Mouse (Mus musculus): Measurements from ENCODE around the gene Mad1l1.

Gene Mad1l1

DNA sequence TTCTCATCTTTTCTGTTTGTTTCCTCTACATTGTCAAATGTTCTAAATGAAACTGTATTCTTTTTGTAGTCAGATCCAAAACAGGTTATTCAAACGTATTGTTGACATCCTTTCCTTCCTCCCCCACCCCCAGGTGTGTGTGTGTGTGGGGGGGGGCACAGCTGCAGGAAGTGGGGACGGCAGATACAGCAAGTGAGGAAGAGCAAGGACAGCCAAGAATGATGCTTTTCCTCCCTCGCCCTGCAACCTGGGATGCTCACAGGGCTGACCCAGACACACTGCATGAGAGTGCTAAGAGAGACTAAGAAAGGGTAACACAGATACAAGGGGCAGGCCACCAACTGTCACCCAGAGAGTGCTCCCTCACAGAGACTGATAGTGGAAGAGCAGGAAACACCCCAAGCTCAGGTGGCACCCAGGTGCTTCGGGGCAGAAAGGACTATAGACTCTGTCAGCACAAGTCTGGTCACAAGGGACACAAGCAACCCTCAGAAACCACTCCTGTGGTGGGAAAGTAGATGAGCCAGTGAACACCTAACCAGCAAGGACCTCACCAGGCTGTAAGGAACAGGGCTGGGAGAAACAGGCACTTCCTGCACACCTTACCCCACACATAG is 105.8 kb downstream of the Mad1l1 start:
- no peak for DNase-seq (ENCODE audit: low spot score)

DNA sequence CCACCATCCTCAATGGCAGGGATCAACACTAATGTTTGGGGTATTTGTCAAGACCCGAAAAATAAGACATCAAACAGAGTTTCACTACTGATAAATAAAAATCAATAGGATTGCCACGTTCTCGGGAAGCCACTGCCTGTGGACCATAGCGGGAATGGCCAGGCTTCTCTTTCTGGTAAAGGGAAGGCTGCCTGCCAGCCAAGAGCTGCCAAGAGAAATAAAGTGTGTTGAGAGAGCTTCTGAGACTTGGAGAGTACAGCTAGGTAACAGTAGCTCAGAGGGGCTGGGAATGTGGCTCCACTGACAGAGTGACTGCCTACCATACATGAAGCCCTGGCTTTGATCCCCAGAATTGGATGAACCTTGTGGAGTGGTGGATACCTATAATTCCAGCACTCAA is 108.4 kb downstream of the Mad1l1 start:
- no peak for DNase-seq (ENCODE audit: low spot score)

DNA sequence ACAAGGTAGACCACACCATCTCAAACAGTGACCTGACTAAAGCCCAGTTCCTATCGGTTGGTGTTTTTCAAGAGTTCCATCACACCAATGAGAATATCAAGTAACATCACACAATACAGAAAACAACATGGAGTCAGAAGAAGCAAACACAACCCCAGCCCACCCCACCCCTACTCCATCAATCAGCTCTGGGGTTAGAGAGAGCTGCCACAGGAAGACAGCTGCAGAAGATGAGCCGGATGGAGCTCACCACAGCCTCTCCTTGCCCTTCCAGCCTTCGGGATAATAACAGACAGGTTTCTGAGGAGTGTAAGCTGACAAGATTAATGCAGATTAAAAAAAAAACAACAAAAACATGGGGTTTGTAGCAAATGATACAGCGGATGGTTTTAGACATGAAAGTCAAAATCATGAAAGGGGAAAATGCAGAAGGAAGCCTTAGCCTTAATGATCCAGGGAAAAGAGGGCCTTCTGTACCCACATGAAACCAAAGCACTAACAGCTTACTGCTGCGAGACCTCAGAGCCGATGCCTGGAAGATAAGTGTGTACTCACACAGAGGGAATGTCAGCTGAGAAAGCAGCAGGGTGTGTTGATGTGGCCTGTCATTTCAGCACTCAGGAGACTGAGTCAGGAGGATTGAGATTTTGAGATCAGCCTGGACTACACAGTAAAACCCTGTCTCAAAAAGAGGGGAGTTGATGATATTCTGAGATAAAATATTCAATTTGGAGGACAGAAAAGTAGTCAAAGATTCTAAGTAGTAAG is 110.8 kb downstream of the Mad1l1 start:
- no peak for DNase-seq (ENCODE audit: low spot score)

DNA sequence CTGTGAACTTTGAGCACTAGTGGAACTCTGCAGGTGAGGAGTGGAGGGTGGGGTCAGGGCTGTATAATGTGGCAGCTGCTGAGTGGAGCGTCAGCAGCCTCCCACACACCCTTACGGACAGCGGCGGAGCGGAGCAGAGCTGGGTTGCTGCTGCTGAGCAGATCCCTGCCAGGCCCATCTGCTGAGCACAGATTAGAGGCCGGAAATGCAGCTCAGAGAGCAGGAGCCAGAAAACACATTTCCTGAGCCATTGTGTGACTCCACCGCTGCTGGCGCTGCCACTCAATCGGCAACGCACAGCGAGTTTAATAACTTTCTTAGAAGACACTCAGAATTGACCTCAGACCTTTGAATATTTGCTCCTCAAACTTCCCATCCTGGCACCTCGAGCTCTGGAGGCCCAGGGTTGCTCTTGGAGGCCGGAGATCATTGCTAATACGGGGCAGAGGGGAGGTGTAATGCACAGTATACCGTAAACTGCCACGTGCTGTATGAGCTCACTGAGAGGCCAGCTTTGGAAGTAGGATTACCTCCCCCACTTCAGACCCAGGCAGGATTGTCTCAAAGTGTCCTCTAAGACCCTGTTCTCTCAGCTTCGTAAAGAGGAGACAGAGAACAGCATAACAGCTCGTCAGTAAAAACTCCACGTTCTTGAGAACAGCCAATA is 112.5 kb downstream of the Mad1l1 start:
- peak; percentile 79 for DNase-seq (ENCODE audit: low spot score)

DNA sequence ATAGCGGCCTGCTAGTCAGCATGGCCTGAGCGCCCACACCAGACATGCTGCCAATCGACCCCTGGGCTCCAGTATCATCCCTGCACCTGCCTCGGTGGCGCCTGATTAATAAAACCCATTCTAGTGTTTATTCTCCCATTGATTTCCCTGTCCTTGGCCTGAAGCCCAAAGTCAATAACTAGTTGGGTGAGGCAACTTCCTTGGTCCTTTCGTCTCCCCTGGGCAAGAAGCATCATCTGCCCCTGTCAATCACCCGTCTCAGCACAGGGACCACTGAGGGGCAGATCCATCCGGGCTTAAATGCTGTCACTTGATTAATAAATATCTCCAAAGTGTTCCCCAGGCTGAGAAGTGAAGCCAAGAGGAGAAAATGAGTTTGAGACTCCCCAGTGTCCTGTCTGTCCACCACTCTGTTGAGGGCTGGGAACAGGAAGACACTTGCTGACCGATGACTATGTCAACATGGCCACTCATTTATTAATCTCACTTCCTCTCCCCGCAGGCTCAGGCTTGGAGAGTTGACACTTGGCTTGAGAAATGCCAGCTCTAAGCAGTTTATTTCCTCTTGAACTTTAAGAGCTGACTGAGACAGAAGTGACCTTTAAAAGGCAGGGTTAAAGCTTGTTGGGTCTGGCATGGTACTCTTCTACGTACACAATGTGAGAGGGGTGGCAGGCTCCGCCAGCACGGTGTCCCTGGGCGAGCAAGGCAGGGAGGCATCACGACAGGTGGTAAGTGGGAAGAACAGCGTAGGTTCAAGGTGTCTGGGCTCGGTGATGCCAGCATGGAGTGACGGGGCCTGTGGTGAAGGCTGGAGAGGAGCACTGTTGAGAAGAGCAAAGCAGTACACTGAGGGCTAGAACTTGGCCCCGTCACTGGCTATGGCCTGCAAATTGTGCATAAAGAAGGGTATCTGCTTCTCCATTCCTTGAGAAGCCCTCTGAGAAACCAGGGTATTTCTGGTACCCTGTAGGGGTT is 114.3 kb downstream of the Mad1l1 start:
- DNase-seq (ENCODE audit: low spot score): no peak

DNA sequence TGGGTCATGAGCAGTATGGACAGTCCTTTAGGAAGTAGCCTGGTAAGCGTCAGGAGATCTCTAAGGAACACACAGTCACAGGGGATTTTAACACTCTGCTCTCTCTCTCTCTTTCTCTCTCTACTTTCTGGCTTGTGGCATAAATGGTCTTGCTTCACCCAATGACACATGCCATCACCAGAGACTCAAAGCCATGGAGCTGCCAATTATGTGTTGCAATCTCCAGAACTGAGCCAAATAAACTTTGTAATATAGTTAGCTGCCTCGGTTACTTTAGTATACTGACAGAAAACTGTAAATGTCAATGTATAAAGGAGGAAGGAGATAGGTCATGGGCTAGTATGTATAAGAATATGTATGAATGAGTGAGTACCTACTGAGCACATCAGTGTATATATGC is 115.4 kb downstream of the Mad1l1 start:
- DNase-seq (ENCODE audit: low spot score): no peak

DNA sequence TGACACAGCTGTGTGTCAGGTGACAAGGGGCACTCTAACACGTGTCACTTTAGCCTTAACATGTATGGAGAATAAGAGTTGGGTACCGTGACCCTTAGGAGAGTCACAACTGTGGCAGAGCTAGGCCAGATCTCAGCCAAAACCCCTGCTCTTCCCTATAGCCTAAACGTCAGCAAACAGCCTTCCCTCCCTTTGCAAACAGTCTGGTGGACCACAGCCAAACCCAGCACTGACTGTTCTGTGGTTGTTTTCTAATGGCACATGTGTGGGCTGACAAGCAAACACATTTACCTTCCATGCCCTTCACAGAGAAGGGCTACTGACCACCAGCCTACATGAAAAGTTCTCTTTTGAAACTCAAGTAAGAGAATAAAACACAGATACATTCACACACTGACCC is 116.9 kb downstream of the Mad1l1 start:
- DNase-seq (ENCODE audit: low spot score): no peak

DNA sequence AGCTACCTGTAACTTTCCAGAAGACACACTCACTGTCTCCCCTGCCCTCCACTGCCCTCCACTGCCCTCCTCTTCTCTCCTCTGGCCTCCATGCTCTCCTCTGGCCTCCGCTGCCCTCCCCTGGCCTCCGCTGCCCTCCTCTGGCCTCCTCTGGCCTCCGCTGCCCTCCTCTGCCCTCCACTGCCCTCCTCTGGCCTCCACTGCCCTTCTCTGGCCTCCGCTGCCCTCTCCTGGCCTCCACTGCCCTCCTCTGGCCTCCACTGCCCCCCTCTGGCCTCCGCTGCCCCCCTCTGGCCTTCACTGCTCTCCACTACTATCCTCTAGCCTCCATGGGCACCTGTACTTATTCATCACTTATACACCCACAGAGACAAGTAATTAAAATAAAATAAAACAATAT is 117.3 kb downstream of the Mad1l1 start:
- DNase-seq (ENCODE audit: low spot score): no peak

DNA sequence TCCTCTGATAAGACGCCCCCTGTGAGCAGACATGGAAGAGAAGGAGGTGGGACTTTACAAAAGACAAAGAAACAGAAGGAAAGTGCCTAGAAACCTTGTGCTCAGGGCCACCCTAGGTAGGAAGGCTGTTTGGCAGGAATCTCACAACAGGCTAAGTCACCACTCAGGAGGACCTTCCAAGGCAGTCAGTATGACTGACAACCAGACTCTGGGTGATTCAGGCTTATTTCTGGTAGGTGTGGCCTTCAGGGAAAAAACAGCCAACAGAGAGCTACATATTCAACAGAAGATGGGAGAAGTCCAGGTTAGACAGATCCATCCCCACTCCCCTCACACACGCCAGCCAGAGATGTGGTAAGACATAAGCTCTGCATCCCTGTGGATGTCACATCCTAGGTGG is 118.9 kb downstream of the Mad1l1 start:
- no peak for DNase-seq (ENCODE audit: low spot score)

DNA sequence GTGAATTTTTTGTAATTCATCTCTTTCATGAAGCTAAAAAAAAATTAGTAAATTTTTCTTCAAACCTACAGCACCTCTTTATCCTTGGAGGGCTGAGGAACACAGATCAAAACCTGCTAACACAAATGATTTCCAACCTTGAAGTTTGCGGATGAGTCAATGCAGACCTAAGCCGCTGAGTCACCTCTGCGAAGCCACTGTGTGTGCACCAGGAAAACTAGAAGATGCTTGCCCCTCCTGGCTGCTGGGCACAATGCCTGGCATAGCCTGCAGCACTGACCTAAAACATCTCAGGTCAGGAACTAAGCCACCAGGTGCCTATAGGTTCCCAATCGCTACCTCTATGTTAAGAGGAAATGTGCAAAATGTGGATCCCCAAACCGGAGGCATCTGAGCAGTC is 119.8 kb downstream of the Mad1l1 start:
- no peak for DNase-seq (ENCODE audit: low spot score)

DNA sequence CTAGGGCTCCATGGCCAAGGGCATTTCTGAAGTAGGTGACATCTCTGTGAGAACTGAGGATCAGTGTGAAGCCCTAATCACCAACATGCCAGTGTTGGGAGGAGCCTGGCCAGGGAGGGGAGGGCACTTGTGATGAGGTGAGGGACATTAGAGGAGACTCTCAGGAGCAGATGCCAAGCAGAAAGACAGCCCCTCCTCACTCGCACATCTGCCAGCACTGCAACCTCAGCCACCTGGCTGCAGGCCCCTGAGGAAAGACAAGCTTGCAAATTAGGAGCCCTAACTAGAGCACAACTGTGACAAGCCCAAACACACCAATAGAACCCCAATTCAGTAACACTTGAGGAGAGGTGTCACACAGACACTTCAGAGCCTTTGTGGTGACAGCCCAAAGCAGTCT is 120.2 kb downstream of the Mad1l1 start:
- no peak for DNase-seq (ENCODE audit: low spot score)

DNA sequence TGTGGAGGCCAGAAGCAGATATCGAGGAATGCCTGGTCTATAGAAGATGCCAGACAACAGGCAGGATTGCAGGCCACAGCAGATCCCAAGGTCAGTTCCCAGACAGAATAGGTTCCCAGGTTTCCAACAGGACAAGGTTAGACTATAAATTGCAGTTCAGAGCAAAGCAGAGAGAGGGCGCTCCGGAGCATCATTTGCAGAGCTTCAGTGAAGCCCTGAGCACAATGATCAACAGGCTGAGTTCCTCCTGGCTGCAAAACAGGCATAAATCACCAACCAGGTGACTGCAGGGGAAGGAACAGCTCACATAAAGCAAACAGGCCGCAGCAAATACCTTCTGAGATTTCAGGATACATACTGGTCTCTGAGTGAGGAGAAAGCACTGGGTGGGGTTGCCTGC is 123.6 kb downstream of the Mad1l1 start:
- DNase-seq (ENCODE audit: low spot score): peak; percentile 52

DNA sequence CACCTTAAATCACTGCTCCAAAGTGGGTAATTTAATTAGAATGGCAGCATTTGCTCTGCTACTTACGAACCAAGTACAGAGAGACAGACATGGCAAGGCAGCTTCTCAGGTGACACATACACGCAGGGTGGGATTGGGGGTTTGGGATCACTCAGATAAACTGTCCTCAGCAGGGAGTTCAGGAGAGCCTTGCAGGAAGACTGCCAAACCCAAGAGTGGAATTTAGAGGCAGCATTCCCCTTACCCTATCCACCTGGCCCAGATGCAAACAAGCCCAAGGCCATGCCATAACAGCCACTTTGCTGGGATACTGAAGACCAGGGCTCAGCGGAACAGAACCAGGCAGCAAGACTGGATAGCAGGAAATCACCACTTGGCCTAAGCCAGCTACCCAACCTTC is 124.9 kb downstream of the Mad1l1 start:
- DNase-seq (ENCODE audit: low spot score): no peak

DNA sequence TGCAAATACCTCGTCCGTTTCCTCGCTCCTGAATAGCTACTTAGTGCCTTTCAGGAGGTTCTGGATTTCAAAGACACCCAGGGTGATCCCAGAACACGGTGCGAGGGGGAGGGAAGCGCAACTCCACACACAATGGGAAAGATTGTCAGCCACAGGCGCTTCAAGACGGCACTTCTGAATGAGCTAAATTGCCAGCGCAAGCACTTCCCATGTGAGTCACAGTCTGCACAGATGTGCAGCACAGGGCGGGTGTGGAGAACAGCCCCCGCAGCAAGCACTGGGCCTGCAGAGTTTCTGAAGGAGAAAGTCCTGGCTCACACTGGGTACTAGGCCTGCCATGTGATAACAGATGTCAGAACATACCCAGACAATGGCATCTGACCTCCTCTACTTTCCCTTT is 127.2 kb downstream of the Mad1l1 start:
- no peak for DNase-seq (ENCODE audit: low spot score)

DNA sequence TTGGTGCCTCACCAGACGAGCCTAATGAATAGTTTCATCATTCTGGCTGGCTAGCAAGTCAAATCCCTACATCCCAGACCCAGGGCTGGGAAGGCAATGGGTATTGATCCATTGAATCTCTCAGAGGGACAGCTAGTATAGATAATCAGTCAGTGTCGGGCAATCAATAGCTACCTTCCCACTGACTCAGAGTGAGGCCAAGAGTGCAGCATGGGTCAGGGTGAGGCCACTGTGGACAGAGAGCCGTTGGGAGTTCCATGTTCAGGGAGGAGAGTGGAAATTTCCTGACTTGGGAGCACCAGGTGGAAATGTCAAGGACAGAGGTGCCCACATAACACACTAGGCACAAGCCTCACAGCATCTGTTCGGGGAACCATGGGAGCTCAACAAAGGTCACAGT is 129.8 kb downstream of the Mad1l1 start:
- no peak for DNase-seq (ENCODE audit: low spot score)

DNA sequence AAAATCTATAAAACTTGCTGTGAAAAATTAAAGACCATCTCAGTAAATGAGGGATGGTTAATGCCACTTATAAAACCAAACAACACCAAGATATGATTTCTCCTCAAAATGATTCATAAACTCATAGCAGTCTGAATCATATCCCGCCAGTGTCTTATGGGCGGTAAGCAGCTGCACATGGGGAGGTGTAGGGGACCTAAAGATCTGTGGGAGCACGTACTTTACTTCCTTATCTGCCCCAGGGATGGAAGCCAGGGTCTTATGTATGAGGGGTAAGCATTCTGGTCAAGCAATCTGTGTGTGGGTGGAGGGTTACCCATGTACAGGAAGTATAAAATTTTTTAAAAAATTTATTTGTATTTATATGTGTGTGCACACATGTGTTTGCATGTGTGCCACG is 135.0 kb downstream of the Mad1l1 start:
- DNase-seq (ENCODE audit: low spot score): no peak

DNA sequence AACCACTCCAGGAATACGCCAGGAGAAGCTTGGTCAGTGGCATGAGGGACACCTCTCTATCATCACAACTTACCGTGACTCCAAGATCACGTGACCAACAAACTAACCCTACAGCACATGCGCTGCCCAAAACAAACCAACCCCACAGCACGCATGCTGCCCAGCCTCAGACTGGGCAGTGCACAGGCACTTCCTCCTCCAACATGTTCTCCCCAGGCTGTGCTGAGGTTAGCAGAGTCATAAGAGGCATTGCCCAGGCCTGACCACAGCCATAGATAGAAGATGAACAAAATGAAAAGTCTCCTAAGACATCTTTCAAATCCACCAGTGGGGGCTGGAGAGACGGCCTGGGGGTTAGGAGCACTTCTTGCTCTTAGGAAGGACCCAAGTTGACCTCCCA is 135.6 kb downstream of the Mad1l1 start:
- no peak for DNase-seq (ENCODE audit: low spot score)

DNA sequence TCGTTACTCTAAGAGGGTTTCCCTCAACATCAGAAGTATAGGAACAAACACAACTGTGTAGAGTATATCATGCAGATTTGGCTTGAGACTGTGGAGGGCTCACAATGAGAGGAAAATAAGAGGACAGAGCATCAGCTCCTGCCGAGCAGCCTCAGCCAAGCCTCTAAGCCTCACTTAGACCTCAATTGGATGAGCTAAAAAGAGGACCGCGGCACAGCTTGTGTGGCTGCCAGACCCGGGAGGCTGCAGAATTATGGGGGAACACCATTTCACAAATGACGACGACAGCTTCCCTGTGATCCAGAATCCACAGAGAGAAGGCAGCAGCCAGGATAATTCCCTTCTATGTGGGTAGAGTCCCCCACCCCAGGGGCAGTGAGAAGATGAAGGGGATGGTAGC is 138.0 kb downstream of the Mad1l1 start:
- DNase-seq (ENCODE audit: low spot score): no peak

DNA sequence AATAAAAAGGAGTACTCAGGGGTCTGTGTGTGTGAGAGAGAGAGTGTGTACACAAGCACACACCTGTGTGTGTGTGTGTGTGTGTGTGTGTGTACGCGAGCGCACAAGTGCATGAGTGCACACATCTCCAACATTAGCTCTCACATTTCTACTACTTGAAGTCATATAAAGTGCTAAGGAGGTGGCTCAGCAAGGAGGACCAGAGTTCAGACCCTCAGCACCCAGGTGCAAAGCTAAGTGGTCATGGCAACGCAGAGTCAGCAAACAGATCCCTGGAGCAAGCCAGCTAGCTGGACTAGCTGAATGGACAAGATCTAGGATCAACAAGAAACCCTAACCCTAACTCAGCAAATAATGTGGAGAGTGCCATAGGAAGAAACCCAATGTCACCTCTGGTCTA is 139.0 kb downstream of the Mad1l1 start:
- DNase-seq (ENCODE audit: low spot score): no peak

DNA sequence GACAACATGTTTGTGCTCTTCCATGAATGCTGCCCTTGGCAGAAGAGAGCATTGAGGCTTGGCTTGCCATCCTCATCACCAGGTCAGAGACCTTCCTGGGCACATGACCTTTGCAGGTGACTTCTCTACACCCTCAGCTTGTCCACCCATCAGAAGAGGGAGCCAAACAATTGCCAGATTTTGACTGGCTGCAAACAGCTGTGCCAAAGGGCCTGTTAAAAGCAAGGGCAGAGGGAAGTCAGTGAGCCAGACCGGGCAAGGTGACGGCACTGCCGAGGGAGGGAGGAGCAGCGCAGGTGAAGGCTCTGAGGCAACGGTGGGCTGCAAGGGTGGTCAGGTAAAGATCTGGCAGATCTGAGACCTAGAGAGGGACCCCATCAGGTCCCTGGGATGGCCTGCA is 141.3 kb downstream of the Mad1l1 start:
- no peak for DNase-seq (ENCODE audit: low spot score)

DNA sequence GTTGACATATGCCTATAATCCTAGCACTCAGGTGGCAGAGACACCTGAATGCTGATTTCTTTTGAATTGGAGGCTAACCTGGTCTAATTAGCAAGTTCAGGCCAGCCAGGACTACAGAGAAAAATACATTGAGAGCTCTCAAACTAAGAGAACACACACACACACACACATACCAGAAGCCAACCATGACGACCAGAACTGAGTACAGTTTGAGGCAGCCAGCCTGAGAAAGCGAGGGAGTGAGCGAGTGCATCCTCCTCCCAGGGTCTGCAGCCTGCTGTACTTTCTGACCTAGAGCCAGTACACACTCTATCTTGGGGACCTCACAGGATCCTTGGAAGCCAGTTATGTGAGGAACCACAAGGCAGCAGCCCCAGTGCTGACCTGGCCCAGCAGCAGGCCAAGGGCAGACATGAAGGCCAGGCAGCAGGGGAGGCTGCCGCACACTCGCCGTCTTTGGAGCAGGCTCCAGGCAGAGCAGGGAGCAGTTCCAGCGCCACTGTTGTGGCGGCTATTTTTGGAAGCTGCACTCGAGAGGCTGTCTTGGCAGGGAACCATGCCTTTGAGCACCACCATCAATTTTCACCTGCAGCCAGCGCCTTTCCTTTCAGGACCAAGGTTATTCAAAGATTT is 143.2 kb downstream of the Mad1l1 start:
- no peak for DNase-seq (ENCODE audit: low spot score)

DNA sequence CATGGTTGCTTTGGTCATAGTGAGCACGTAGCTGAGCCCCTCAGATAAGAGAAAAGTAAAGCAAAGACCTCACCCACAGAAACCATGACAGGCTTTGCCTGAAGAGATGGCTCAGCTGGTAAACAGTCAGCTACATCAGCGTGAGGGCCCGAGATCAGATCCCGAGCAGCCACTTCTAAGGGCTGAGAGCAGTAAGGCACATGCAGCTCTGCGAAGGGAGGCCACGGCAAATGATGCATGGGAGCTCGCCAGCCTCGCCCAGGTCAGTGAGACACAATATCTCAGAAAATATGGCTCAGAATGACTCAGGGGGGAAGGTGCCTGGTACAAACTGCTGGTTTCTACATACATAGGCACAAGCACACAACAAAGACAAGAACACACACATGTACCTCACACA is 143.8 kb downstream of the Mad1l1 start:
- no peak for DNase-seq (ENCODE audit: low spot score)
